Mouse (Mus musculus): ENCODE results near the gene Sprr1a. TPM values are rescaled to one million over a fixed set of nuclear protein-coding genes. Genes with fewer than 3 reads are reported as not detected.
"Not testable (repeated sequence)": the region's sequence is repeated elsewhere in the genome, so short reads cannot be mapped to it uniquely, and the experiment has no call there.

Gene Sprr1a
- polyA plus RNA-seq (2021) = 14.1 TPM

GRCm38 (mm10) chr3:92485863-92486262 lies at the start of gene Sprr1a:
Gene Sprr1a (minus strand): TSS chr3:92485895.
- no peak for TF ChIP-seq CTCF (IDR thresholded peaks at IDR 0.05)
- ChIA-PET CTCF (no interaction called here), POLR2A (no interaction called here)
- DNase-seq (ENCODE audit: low read depth, low spot score) = peak; percentile 67
- no peaks in the 10 kb centered on the region for H3K27me3 ChIP-seq
- in situ Hi-C loops (cut with MboI; ENCODE audit: low pct_unique_long_range_greater_than_20kb) = no loop called here
- ATAC-seq = peak; percentile 95

- CTCF ChIA-PET = no interaction called here
- in situ Hi-C loops (cut with MboI; ENCODE audit: low pct_unique_long_range_greater_than_20kb) = no loop called here
- ATAC-seq (no peak), DNase-seq (ENCODE audit: low read depth, low spot score) (no peak)
- POLR2A ChIA-PET = no interaction called here
- peaks cover 31% of the 10 kb centered on the region for H3K27me3 ChIP-seq
- no peak for TF ChIP-seq CTCF (IDR thresholded peaks at IDR 0.05)
Observed at GRCm38 (mm10) chr3:92534411-92534810, 48.7 kb upstream of the Sprr1a start, which contains the start of gene 2310046K23Rik. Gene 2310046K23Rik (minus strand): TSS chr3:92534511.

GRCm38 (mm10) chr3:92512325-92512724 lies 26.6 kb upstream of the Sprr1a start:
- DNase-seq (ENCODE audit: low read depth, low spot score) (no peak), ATAC-seq (no peak)
- peaks cover 24% of the 10 kb centered on the region for H3K27me3 ChIP-seq
- POLR2A ChIA-PET = no interaction called here
- in situ Hi-C loops (cut with MboI; ENCODE audit: low pct_unique_long_range_greater_than_20kb) = loop anchor here (5.0 kb wide), 1 partner anchor 360 kb away; no protein-coding TSS in a partner anchor
- CTCF ChIA-PET = interaction anchor here (2.9 to 5.7 kb wide), 4 partner anchors 118 to 365 kb away, joined by 13 to 42 read pairs (median 17); no protein-coding TSS in a partner anchor
- peak; percentile 41 for TF ChIP-seq CTCF (IDR thresholded peaks at IDR 0.05)

- POLR2A ChIA-PET = no interaction called here
- TF ChIP-seq CTCF (IDR thresholded peaks at IDR 0.05) = peak; percentile 95
- DNase-seq (ENCODE audit: low read depth, low spot score) (no peak), ATAC-seq (peak; percentile 94)
- in situ Hi-C loops (cut with MboI; ENCODE audit: low pct_unique_long_range_greater_than_20kb) = loop anchor here (5.0 kb wide), 1 partner anchor 358 kb away; no protein-coding TSS in a partner anchor
- H3K27me3 ChIP-seq = peaks cover 9% of the 10 kb centered on the region
- CTCF ChIA-PET = interaction anchor here (0.8 to 5.7 kb wide), 13 partner anchors 30 to 364 kb away, joined by 3 to 42 read pairs (median 4); no protein-coding TSS in a partner anchor
Observed at GRCm38 (mm10) chr3:92510786-92511185, 25.1 kb upstream of the Sprr1a start.

GRCm38 (mm10) chr3:92508185-92508584 lies 22.5 kb upstream of the Sprr1a start:
- no peak for DNase-seq (ENCODE audit: low read depth, low spot score)
- ChIA-PET POLR2A (no interaction called here), CTCF (interaction anchor here (0.8 to 5.7 kb wide), 5 partner anchors 34 to 361 kb away, joined by 3 to 42 read pairs (median 4); no protein-coding TSS in a partner anchor)
- TF ChIP-seq CTCF (IDR thresholded peaks at IDR 0.05) = no peak
- H3K27me3 ChIP-seq = no peaks in the 10 kb centered on the region
- in situ Hi-C loops (cut with MboI; ENCODE audit: low pct_unique_long_range_greater_than_20kb) = loop anchor here (5.0 kb wide), 1 partner anchor 111 kb away; no protein-coding TSS in a partner anchor
- no peak for ATAC-seq

GRCm38 (mm10) chr3:92503528-92503927 lies 17.8 kb upstream of the Sprr1a start:
- TF ChIP-seq CTCF (IDR thresholded peaks at IDR 0.05) = no peak
- POLR2A ChIA-PET = no interaction called here
- no peak for ATAC-seq
- H3K27me3 ChIP-seq = no peaks in the 10 kb centered on the region
- CTCF ChIA-PET = interaction anchor here (0.8 to 1.3 kb wide), 2 partner anchors 109 to 350 kb away, joined by 3 read pairs; no protein-coding TSS in a partner anchor
- in situ Hi-C loops (cut with MboI; ENCODE audit: low pct_unique_long_range_greater_than_20kb) = no loop called here
- DNase-seq (ENCODE audit: low read depth, low spot score) = no peak

- TF ChIP-seq CTCF (IDR thresholded peaks at IDR 0.05) = no peak
- ChIA-PET CTCF (interaction anchor here (1.2 kb wide), 1 partner anchor 350 kb away, joined by 3 read pairs; no protein-coding TSS in a partner anchor), POLR2A (no interaction called here)
- ATAC-seq (no peak), DNase-seq (ENCODE audit: low read depth, low spot score) (no peak)
- no peaks in the 10 kb centered on the region for H3K27me3 ChIP-seq
- in situ Hi-C loops (cut with MboI; ENCODE audit: low pct_unique_long_range_greater_than_20kb) = no loop called here
Observed at GRCm38 (mm10) chr3:92500393-92500792, 14.7 kb upstream of the Sprr1a start, which contains the start of gene Sprr4. Gene Sprr4 (minus strand): TSS chr3:92500493.

GRCm38 (mm10) chr3:92490262-92490661 lies 4.6 kb upstream of the Sprr1a start:
- POLR2A ChIA-PET; in situ Hi-C loops (cut with MboI; ENCODE audit: low pct_unique_long_range_greater_than_20kb); H3K27me3 ChIP-seq; CTCF ChIA-PET; DNase-seq (ENCODE audit: low read depth, low spot score); ATAC-seq: not testable (repeated sequence)

GRCm38 (mm10) chr3:92486307-92486706 lies 612 bp upstream of the Sprr1a start:
- ATAC-seq = no peak
- ChIA-PET CTCF (no interaction called here), POLR2A (no interaction called here)
- DNase-seq (ENCODE audit: low read depth, low spot score) = no peak
- no peaks in the 10 kb centered on the region for H3K27me3 ChIP-seq
- TF ChIP-seq CTCF (IDR thresholded peaks at IDR 0.05) = no peak
- in situ Hi-C loops (cut with MboI; ENCODE audit: low pct_unique_long_range_greater_than_20kb) = no loop called here

- in situ Hi-C loops (cut with MboI; ENCODE audit: low pct_unique_long_range_greater_than_20kb); DNase-seq (ENCODE audit: low read depth, low spot score); ATAC-seq; H3K27me3 ChIP-seq; POLR2A ChIA-PET: not testable (repeated sequence)
- CTCF ChIA-PET = interaction anchor here (0.6 to 4.4 kb wide), 4 partner anchors 12 to 30 kb away, joined by 3 to 28 read pairs (median 4); no protein-coding TSS in a partner anchor
- peak; percentile 56 for TF ChIP-seq CTCF (IDR thresholded peaks at IDR 0.05)
Observed at GRCm38 (mm10) chr3:92481249-92481648, 4.4 kb downstream of the Sprr1a start.

- CTCF ChIA-PET = interaction anchor here (1.1 to 6.2 kb wide), 2 partner anchors 10 to 320 kb away, joined by 3 to 28 read pairs; no protein-coding TSS in a partner anchor
- in situ Hi-C loops (cut with MboI; ENCODE audit: low pct_unique_long_range_greater_than_20kb) = no loop called here
- H3K27me3 ChIP-seq = no peaks in the 10 kb centered on the region
- DNase-seq (ENCODE audit: low read depth, low spot score) = no peak
- no peak for ATAC-seq
- POLR2A ChIA-PET = no interaction called here
- no peak for TF ChIP-seq CTCF (IDR thresholded peaks at IDR 0.05)
Observed at GRCm38 (mm10) chr3:92470111-92470510, 15.6 kb downstream of the Sprr1a start.

Measured in Patski (cell line).